Mouse (Mus musculus): ENCODE measurements around the gene Actbl2. TPM values are rescaled to one million over a fixed set of nuclear protein-coding genes. Genes with fewer than 3 reads are reported as not detected.

Gene Actbl2
- polyA plus RNA-seq (2021): not detected

- ChIA-PET CTCF (no interaction called here), POLR2A (no interaction called here)
- DNase-seq (ENCODE audit: low read depth, low spot score): no peak
- no peak for ATAC-seq
- in situ Hi-C loops (cut with MboI; ENCODE audit: low pct_unique_long_range_greater_than_20kb): no loop called here
- TF ChIP-seq CTCF (IDR thresholded peaks at IDR 0.05): no peak
- no peaks in the 10 kb centered on the region for H3K27me3 ChIP-seq
Measured at GRCm38 (mm10) chr13:111254713-111255112, at the start of gene Actbl2. Gene Actbl2 (plus strand): TSS chr13:111255013.

- no peak for TF ChIP-seq CTCF (IDR thresholded peaks at IDR 0.05)
- POLR2A ChIA-PET: no interaction called here
- peaks cover 8% of the 10 kb centered on the region for H3K27me3 ChIP-seq
- CTCF ChIA-PET: interaction anchor here (0.9 kb wide), 1 partner anchor 14 kb away, joined by 3 read pairs; no protein-coding TSS in a partner anchor
- in situ Hi-C loops (cut with MboI; ENCODE audit: low pct_unique_long_range_greater_than_20kb): no loop called here
- ATAC-seq: no peak
- DNase-seq (ENCODE audit: low read depth, low spot score): no peak
Measured at GRCm38 (mm10) chr13:111210649-111211378, 44.0 kb upstream of the Actbl2 start.

- H3K27me3 ChIP-seq: no peaks in the 10 kb centered on the region
- POLR2A ChIA-PET: no interaction called here
- TF ChIP-seq CTCF (IDR thresholded peaks at IDR 0.05): no peak
- in situ Hi-C loops (cut with MboI; ENCODE audit: low pct_unique_long_range_greater_than_20kb): no loop called here
- CTCF ChIA-PET: interaction anchor here (1.7 kb wide), 1 partner anchor 836 kb away, joined by 6 read pairs; no protein-coding TSS in a partner anchor
- DNase-seq (ENCODE audit: low read depth, low spot score): no peak
- no peak for ATAC-seq
Measured at GRCm38 (mm10) chr13:111228768-111229167, 26.0 kb upstream of the Actbl2 start.

- no peak for ATAC-seq
- no peak for TF ChIP-seq CTCF (IDR thresholded peaks at IDR 0.05)
- in situ Hi-C loops (cut with MboI; ENCODE audit: low pct_unique_long_range_greater_than_20kb): no loop called here
- DNase-seq (ENCODE audit: low read depth, low spot score): no peak
- CTCF ChIA-PET: no interaction called here
- POLR2A ChIA-PET: no interaction called here
- no peaks in the 10 kb centered on the region for H3K27me3 ChIP-seq
Measured at GRCm38 (mm10) chr13:111229541-111229940, 25.3 kb upstream of the Actbl2 start.

GRCm38 (mm10) chr13:111232416-111232815, 22.4 kb upstream of the Actbl2 start:
- DNase-seq (ENCODE audit: low read depth, low spot score): no peak
- POLR2A ChIA-PET: no interaction called here

GRCm38 (mm10) chr13:111233356-111233755, 21.5 kb upstream of the Actbl2 start:
- ATAC-seq (no peak), DNase-seq (ENCODE audit: low read depth, low spot score) (no peak)
- CTCF ChIA-PET: no interaction called here
- in situ Hi-C loops (cut with MboI; ENCODE audit: low pct_unique_long_range_greater_than_20kb): no loop called here
- H3K27me3 ChIP-seq: no peaks in the 10 kb centered on the region
- TF ChIP-seq CTCF (IDR thresholded peaks at IDR 0.05): no peak
- POLR2A ChIA-PET: no interaction called here

More at GRCm38 (mm10) chr13:111232416-111232815, 22.4 kb upstream of the Actbl2 start:
- CTCF ChIA-PET: no interaction called here
- no peaks in the 10 kb centered on the region for H3K27me3 ChIP-seq
- no peak for ATAC-seq
- in situ Hi-C loops (cut with MboI; ENCODE audit: low pct_unique_long_range_greater_than_20kb): no loop called here
- no peak for TF ChIP-seq CTCF (IDR thresholded peaks at IDR 0.05)

- CTCF ChIA-PET: interaction anchor here (1.0 to 3.4 kb wide), 2 partner anchors 177 to 843 kb away, joined by 3 to 21 read pairs; no protein-coding TSS in a partner anchor
- H3K27me3 ChIP-seq: no peaks in the 10 kb centered on the region
- POLR2A ChIA-PET: no interaction called here
- no peak for TF ChIP-seq CTCF (IDR thresholded peaks at IDR 0.05)
- no peak for ATAC-seq
- in situ Hi-C loops (cut with MboI; ENCODE audit: low pct_unique_long_range_greater_than_20kb): no loop called here
- DNase-seq (ENCODE audit: low read depth, low spot score): no peak
Measured at GRCm38 (mm10) chr13:111234573-111234972, 20.2 kb upstream of the Actbl2 start.

- no peaks in the 10 kb centered on the region for H3K27me3 ChIP-seq
- ATAC-seq (no peak), DNase-seq (ENCODE audit: low read depth, low spot score) (no peak)
- in situ Hi-C loops (cut with MboI; ENCODE audit: low pct_unique_long_range_greater_than_20kb): loop anchor here (5.0 kb wide), 3 partner anchors 177 to 848 kb away; no protein-coding TSS in a partner anchor
- ChIA-PET POLR2A (no interaction called here), CTCF (interaction anchor here (2.1 to 3.4 kb wide), 3 partner anchors 176 to 844 kb away, joined by 5 to 21 read pairs (median 15); no protein-coding TSS in a partner anchor)
- no peak for TF ChIP-seq CTCF (IDR thresholded peaks at IDR 0.05)
Measured at GRCm38 (mm10) chr13:111235719-111236166, 19.1 kb upstream of the Actbl2 start.

- ChIA-PET POLR2A (no interaction called here), CTCF (interaction anchor here (0.8 to 3.4 kb wide), 7 partner anchors 160 to 853 kb away, joined by 4 to 21 read pairs (median 5); partner anchors contain the start of gene Plk2)
- ATAC-seq (no peak), DNase-seq (ENCODE audit: low read depth, low spot score) (no peak)
- no peak for TF ChIP-seq CTCF (IDR thresholded peaks at IDR 0.05)
- in situ Hi-C loops (cut with MboI; ENCODE audit: low pct_unique_long_range_greater_than_20kb): loop anchor here (5.0 kb wide), 3 partner anchors 176 to 849 kb away; no protein-coding TSS in a partner anchor
- H3K27me3 ChIP-seq: no peaks in the 10 kb centered on the region
Measured at GRCm38 (mm10) chr13:111236461-111236864, 18.4 kb upstream of the Actbl2 start.

GRCm38 (mm10) chr13:111237296-111237695, 17.5 kb upstream of the Actbl2 start:
- ChIA-PET CTCF (interaction anchor here (0.7 to 3.4 kb wide), 11 partner anchors 11 to 854 kb away, joined by 3 to 21 read pairs (median 5); partner anchors contain the start of gene Plk2), POLR2A (no interaction called here)
- peak; percentile 4 for TF ChIP-seq CTCF (IDR thresholded peaks at IDR 0.05)
- DNase-seq (ENCODE audit: low read depth, low spot score) (no peak), ATAC-seq (no peak)
- H3K27me3 ChIP-seq: no peaks in the 10 kb centered on the region
- in situ Hi-C loops (cut with MboI; ENCODE audit: low pct_unique_long_range_greater_than_20kb): loop anchor here (5.0 kb wide), 3 partner anchors 175 to 850 kb away; no protein-coding TSS in a partner anchor

GRCm38 (mm10) chr13:111237865-111238465, 16.8 kb upstream of the Actbl2 start:
- ATAC-seq (no peak), DNase-seq (ENCODE audit: low read depth, low spot score) (no peak)
- in situ Hi-C loops (cut with MboI; ENCODE audit: low pct_unique_long_range_greater_than_20kb): loop anchor here (5.0 kb wide), 3 partner anchors 174 to 851 kb away; no protein-coding TSS in a partner anchor
- TF ChIP-seq CTCF (IDR thresholded peaks at IDR 0.05): peak; percentile 77
- no peaks in the 10 kb centered on the region for H3K27me3 ChIP-seq
- ChIA-PET POLR2A (no interaction called here), CTCF (interaction anchor here (1.0 to 3.4 kb wide), 6 partner anchors 10 to 855 kb away, joined by 3 to 21 read pairs (median 6); no protein-coding TSS in a partner anchor)
